Mouse (Mus musculus): ENCODE results near the gene Hoxd3. TPM values are rescaled to one million over a fixed set of nuclear protein-coding genes. Genes with fewer than 3 reads are reported as not detected.

Hoxd3 gene
- total RNA-seq, 2 experiments from 2014 or later: 0.89 to 0.90 TPM

DNA sequence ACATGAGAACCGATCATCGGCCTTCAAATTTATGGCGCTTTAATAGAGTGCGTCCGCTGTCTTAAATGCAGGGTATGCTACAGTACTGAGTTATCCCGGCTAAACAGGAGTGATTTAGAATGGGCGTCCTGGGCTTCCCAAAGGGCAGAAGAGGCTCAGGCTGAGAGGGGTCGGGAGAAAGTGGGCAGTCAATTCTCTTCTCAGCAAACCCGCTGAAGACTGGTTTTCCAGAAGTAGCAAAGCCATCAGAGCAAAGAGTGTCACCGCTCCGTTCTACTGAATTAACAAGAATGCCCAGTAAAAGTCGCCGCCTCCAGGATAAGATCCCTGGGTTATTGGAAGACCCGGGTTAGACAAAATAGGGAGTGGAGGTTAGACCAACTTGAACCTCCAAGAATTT lies 28.1 kb downstream of the Hoxd3 start:
- DNase-seq (ENCODE audit: low spot score in 2 of 2): no peak

- no peak for DNase-seq (ENCODE audit: low spot score in 2 of 2)
Observed at GRCm38 (mm10) chr2:74740311-74741091, 28.8 kb downstream of the Hoxd3 start.

- no peak for DNase-seq (ENCODE audit: low spot score in 2 of 2)
Observed at GRCm38 (mm10) chr2:74741252-74741978, 29.7 kb downstream of the Hoxd3 start.

GRCm38 (mm10) chr2:74741979-74742277 lies 30.2 kb downstream of the Hoxd3 start:
- no peak for DNase-seq (ENCODE audit: low spot score in 2 of 2)

GRCm38 (mm10) chr2:74745540-74746297 lies 34.0 kb downstream of the Hoxd3 start:
- no peak for DNase-seq (ENCODE audit: low spot score in 2 of 2)

DNA sequence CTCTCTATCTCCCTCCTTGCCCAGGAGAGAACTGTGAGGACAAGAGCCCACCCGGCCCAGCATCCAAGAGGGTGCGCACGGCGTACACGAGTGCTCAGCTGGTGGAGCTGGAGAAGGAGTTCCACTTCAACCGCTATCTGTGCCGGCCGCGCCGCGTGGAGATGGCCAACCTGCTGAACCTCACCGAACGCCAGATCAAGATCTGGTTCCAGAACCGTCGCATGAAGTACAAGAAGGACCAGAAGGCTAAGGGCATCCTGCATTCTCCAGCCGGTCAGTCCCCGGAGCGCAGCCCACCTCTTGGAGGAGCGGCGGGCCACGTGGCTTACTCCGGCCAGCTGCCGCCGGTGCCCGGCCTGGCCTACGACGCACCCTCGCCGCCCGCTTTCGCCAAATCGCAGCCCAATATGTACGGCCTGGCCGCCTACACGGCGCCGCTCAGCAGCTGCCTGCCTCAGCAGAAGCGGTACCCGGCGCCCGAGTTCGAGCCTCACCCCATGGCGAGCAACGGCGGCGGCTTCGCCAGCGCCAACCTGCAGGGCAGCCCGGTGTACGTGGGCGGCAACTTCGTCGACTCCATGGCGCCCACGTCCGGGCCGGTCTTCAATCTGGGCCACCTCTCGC lies 34.7 kb downstream of the Hoxd3 start:
- DNase-seq (ENCODE audit: low spot score in 2 of 2): no peak

GRCm38 (mm10) chr2:74747006-74747405 lies 35.3 kb downstream of the Hoxd3 start:
- no peak for DNase-seq (ENCODE audit: low spot score in 2 of 2)

GRCm38 (mm10) chr2:74747661-74748141 lies 36.0 kb downstream of the Hoxd3 start:
- no peak for DNase-seq (ENCODE audit: low spot score in 2 of 2)

DNA sequence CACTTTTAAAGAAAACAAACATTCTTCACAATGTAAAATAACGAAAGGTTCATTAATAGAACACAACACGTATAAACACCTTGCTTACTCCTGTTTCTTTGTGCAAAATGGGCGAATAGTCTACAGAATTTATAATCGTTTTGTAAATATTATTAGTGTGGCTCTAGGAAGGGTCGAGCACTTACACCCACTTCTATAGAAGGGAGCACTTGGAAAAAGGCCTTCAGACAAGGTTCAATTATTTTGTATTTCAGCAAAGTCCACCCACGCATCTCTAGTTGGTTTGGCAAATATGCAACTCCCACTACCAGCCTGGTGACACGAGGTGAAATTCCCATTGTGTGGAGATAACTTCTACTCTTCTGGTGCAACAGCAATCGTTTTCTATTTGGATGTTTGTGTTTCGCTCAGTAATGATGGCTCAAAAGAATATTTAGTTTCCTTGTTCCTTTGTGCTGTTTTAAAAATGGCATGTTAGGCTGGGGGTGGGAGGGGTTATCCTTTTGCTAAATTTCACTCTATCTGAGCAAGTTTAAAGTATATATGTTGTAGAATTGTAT lies 36.8 kb downstream of the Hoxd3 start:
- DNase-seq (ENCODE audit: low spot score in 2 of 2): no peak

DNA sequence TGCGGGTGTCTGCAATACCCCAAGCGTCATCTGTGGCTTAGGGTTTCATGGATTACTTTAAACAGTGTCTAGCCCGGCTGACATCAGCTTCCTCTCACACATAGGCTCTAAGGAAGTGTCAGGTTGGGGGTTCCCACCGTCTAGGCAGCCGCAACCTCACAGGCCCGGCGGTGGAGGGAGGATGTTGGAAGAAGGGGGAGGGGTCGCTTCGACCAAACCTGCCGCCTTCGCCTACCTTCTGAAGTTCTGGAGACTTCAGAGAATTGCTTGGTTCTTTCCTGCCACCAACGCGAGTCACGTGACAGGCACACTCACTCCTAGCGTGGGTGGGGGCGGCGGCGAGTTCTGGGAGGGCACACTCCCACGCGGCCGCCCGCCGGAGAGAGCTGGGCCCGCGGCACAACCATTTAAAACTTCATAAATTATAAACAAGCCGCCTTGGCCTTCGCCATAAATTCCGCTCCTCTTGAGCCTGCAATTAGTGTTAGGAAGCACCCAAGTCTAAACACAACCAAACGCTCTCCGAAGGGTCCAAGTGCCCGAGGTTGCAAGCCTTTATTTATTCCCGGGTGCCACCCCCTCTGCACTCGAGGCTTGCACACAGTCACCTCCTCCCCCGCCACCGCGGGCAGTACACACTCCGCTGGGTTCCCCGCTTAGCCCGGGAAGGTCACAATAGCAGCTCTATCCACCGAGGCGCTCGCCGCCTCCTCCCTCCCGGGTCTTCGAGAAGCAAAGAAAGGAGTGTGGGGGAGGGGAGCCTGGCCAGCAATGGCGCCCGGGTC lies 37.8 kb downstream of the Hoxd3 start:
- peak in 1 of 2 experiments; percentile 38 for DNase-seq (ENCODE audit: low spot score in 2 of 2)

GRCm38 (mm10) chr2:74750731-74751250 lies 39.1 kb downstream of the Hoxd3 start:
- DNase-seq (ENCODE audit: low spot score in 2 of 2): no peak

GRCm38 (mm10) chr2:74751861-74752260 lies 40.1 kb downstream of the Hoxd3 start:
- no peak for DNase-seq (ENCODE audit: low spot score in 2 of 2)

DNA sequence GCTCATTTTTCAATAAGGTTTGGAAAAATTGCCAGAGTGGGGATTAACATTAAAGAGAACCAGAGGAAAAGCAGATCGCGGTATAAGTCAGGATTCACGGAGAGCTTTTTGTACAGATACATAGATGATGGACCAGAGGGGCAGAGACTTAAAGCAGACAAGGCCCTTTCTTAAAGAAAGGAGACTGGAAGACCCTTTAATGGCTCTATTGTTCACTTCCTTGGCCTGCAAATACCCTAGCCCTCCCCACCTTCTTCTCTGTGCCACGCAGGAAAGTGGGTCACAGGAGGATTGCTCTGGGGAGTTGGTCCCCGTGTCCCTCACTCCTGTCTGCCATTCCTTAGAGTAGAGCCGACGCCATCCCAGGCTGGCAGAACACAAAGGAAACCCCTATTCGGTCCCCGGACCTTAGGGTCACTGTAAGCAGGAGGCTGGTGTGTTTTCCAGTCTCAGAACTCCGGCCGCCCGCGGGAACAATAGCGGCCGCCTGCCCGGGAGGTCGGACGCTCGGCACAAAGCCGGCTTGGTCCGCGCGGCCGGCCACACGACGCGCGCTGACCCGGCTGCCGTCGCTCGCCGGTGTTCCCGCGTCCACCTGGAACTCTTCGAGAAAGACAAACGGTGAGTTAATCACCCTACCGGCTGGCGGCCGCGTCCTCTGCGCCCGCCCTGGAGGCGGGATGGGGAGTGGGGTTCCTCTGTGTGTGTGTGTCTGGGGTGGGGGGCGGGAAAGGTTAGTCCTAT lies 40.9 kb downstream of the Hoxd3 start:
- no peak for DNase-seq (ENCODE audit: low spot score in 2 of 2)

- no peak for DNase-seq (ENCODE audit: low spot score in 2 of 2)
Observed at GRCm38 (mm10) chr2:74753175-74753523, 41.4 kb downstream of the Hoxd3 start.

DNA sequence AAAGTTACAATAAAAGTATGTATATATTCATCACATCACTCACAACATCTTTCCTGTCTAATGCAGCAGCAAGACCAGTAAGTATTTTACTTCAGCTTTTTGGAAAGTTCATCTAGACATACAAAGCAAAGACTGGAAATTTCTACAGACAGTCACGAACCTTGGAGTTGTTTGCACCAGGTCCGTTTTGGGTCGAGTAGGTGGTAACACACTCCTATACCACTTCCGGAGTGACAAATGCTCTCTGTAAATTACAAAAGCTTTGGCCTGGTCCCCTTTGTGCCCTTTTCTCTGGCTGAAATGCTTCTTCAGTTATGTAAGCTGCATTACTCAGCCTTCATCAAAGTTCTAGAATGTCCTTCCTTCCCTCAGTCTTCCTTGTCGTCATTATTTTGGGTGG lies 42.0 kb downstream of the Hoxd3 start:
- no peak for DNase-seq (ENCODE audit: low spot score in 2 of 2)

- no peak for DNase-seq (ENCODE audit: low spot score in 2 of 2)
Observed at GRCm38 (mm10) chr2:74760146-74760545, 48.4 kb downstream of the Hoxd3 start.

- DNase-seq (ENCODE audit: low spot score in 2 of 2): no peak
Observed at GRCm38 (mm10) chr2:74761941-74762340, 50.2 kb downstream of the Hoxd3 start.

DNA sequence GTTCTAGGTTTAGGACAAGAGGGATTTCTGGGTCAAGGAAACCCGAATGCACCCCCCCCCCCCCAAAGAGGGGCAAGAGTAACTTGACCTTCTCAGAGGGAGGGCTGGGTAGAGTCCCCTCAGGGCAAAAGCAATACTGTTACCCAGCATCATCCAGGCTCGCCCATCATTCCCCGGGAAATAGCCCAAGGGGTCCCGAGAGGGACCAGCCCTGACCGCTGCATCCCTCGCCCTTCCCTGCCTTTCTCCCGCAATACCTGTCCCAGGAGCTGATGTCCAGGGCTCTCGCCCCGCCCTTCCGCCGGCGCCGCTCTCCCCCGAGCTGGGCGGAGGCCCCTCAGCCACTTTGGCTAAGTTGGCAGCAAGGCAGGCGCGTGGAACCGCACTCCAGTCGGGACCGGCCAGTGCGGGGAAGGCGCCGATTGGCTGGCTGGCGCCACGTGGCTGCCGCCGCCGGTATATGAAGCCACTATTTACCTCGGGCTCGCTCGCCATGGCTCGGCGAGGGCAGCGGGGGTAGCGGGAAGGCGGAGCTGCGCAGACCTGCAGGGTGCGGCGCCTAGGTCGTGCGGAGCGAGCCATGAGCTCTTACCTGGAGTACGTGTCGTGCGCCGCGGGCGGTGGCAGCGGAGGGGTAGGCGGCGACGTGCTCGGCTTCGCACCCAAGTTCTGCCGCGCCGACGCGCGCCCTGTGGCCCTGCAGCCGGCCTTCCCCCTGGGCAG lies 51.0 kb downstream of the Hoxd3 start, which contains the start of gene Hoxd1:
Gene Hoxd1, plus strand, starts transcription at position 459 of the 723 bp plus-strand sequence.
- peak; percentile 47 to 56 for DNase-seq (ENCODE audit: low spot score in 2 of 2)
